Mouse (Mus musculus): Measurements from ENCODE around the gene Ascl2. TPM values are rescaled to one million over a fixed set of nuclear protein-coding genes. Genes with fewer than 3 reads are reported as not detected.

Gene Ascl2
- total RNA-seq, 1 experiment from 2014 or later = 0.23 TPM

DNA sequence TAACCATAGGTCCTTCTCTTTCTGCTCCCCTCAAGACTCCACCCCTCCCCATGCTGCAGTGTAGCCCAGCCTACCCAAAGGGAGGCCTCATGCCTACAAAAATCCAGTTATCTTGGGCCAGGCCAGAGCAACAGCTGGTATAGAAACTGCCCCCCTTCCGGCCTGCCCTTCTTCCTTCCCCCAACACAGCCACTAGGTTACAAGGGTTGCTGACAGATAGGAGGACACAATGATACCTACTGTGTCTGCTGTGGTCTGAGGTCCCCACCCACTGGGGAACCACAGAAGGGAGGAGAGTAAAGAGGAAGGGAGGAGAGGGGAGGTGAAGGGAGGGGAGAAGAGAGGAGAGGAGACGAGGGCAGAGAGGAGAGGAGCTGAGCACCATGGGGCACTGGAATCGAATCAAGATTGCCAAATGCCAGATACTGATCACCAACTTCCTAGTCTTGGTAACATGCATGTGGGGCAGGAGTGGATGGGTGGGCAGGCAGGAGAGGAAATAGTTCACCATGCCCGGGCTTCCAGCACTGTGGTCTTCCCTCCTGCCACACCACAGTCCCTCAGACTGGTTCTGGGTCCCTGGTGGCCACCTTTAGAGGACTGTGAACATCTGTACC, 35.8 kb upstream of the Ascl2 start, which contains the start of gene Tspan32:
Gene Tspan32, plus strand, starts transcription at position 320 of the 617 bp plus-strand sequence.
- peak; percentile 51 for ATAC-seq (ENCODE audit: extremely low read depth, insufficient number of reproducible peaks, low FRiP score, poor library complexity, severe bottlenecking)

DNA sequence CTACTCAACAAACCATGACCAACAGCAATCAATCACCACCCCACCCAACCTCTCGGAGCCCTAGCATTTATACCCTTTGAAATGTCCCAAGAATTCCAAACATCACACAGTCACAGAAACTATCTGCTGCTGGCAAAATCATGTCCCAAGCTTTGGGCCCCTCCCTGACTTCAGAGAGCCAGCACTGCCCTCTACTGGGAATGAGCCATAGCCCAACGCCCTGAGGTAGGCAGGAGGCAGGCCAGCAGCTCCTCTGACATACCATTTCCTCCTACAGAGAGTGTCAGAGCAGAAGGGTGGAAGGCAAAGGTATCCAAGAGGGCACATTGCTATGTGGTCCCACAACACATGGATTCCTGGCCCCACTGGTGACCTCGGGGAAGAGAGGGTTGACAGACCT, 33.6 kb upstream of the Ascl2 start:
- ATAC-seq (ENCODE audit: extremely low read depth, insufficient number of reproducible peaks, low FRiP score, poor library complexity, severe bottlenecking) = no peak

DNA sequence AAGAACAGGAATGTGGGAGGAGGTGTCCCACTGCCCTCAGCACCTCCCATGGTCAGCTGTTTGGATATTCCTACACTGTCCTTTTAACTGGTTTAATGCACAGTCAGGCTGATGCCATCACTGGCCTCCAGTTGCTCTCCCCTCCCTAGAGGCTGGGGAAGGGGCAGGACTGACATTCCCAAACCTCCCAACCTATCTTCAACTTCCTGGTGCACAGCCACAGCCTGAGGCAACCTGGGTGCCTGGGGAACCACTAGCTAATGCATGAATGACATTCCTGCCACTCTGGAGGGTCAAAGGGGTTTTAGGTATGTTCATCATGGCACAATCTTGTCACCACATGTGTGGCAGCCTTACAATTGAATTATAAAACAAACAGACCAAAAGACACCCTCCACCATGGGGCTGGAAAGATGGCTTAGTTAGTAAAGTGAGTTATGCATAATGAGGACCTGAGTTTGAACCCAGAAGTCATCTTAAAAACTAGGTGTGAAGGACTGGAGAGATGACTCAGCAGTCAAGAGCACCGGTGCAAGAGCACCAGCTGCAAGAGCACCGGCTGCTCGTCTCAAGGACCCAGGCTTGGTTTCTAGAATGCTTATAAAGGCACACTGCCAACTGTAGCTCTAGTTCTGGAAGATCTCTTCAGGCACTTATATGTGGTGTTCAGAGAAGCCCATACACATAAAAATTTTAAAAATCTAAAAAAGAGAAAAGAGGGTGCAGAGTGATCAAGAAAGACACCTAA, 28.5 kb upstream of the Ascl2 start:
- no peak for ATAC-seq (ENCODE audit: extremely low read depth, insufficient number of reproducible peaks, low FRiP score, poor library complexity, severe bottlenecking)

DNA sequence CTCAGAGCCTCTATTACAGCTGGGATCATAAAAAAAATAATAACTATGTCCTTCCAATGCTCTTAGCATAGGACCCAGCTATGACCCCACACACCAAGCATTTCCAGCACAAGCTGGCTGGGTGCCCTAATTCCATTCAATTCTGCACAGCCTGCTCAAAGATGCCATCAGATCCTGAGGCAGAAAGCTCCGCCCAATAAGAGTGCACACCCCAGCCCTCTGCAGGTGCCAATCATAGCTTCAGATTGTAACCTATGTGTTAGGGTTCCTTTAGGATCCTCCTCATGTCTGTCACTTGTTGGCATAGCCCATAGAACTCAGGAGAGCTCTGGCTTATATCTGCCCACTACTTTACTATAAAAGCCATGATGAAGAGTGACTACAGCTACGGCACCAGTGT, 27.9 kb upstream of the Ascl2 start:
- ATAC-seq (ENCODE audit: extremely low read depth, insufficient number of reproducible peaks, low FRiP score, poor library complexity, severe bottlenecking) = no peak

DNA sequence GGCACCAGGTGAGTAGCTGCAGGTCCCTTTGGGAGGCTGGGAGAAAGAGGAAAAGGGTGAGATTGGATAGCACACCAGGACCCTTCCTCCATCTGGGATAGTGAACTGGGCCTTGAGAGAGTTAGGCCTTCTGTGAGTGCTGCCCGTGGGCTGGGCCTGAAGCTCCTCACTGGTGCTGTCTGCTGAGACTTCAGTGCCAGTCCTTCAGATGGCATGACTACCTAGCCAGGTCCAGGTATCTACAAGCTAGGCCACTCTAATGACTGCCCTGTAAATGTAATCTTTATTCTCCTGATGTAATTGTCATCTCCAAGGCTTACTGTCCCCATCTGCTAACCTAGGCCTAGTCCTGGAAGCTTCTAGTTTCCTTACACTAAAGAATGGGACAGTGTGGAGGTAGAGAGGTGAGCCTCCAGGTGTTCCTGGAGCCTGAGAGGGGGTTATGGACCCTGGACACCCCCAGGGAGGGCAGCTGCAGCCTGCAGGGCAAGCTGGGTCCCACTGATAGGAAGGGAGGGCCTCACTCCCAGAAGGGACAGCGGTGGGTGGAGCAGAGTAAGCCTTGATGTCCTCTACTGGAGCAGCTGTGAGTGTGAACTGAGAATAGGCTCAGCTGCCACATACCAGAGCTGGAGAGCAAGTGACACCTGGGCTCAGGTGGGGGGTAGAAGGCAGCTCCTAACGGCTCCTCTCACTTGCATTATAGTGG, 26.7 kb upstream of the Ascl2 start:
- no peak for ATAC-seq (ENCODE audit: extremely low read depth, insufficient number of reproducible peaks, low FRiP score, poor library complexity, severe bottlenecking)

DNA sequence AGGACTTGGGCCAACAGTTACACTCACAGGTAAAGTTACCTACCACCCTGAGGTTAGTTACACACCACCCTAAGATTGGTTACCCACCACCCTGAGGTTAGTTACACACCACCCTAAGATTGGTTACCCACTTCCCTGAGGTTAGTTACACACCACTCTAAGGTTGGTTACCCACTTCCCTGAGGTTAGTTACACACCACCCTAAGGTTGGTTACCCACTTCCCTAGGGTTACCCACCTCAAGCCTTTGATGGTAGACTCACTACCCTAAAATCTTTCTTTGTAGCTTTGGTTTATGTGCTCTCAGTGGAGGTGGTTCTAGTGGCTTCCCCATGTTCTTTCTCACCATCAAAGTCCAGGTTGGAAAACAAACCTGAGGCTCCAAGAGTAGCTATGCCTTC, 25.9 kb upstream of the Ascl2 start:
- ATAC-seq (ENCODE audit: extremely low read depth, insufficient number of reproducible peaks, low FRiP score, poor library complexity, severe bottlenecking) = no peak

DNA sequence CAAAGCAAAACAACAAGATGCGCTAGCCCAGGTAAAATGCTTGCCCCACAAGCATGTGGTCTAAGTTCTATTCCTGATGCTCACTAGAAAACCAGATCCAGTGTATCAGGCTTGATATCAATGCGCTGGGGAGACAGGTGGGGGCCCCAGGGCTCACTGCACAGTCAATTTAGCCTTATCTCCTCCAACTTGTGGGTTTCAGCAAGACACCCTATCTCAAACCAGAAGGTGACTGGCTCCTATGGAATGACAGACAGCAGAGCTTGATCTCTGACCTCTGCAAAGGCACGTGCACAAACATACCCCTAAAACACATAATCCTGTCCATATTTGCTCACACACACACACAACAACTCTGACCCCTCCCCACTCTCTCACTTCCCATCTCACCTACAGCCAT, 18.7 kb upstream of the Ascl2 start:
- no peak for ATAC-seq (ENCODE audit: extremely low read depth, insufficient number of reproducible peaks, low FRiP score, poor library complexity, severe bottlenecking)

DNA sequence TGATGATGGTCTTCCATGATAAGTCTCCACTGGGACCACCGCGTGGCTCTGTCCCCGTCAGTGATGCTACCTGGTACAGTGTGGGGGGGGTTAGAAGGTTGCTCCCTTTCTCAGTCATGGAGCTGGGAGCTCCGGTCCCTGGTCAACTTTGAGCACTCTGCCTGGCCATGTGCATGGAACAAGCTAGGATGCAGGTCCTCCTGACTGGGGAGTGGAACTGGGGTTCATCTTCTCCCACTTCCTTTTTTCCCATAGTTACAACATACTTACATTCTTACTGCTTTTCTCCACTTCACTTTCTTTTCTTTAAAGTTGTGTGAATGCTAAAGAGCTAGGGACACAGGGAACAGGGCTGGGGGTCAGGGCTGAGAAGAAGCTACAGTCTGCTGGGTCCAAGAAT, 16.1 kb upstream of the Ascl2 start:
- ATAC-seq (ENCODE audit: extremely low read depth, insufficient number of reproducible peaks, low FRiP score, poor library complexity, severe bottlenecking) = no peak

DNA sequence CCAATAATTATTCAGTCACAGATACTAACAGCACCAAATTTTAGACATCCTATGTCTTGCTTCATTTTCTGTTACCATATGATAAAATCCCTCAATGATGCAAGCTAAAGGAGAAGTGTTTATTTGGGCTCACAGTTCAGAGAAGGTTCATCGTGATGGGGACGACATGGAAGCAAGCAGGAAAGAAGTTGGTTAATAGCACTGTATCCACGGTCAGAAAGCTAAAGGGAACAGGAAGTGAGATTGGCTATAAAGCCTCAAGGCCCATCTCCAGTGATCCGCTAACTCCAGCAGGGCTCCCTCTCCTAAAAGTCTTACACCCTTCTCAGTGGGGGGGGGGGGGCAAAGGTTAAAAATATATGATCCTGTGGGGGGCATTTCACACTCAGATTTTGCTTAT, 12.8 kb upstream of the Ascl2 start:
- no peak for ATAC-seq (ENCODE audit: extremely low read depth, insufficient number of reproducible peaks, low FRiP score, poor library complexity, severe bottlenecking)

DNA sequence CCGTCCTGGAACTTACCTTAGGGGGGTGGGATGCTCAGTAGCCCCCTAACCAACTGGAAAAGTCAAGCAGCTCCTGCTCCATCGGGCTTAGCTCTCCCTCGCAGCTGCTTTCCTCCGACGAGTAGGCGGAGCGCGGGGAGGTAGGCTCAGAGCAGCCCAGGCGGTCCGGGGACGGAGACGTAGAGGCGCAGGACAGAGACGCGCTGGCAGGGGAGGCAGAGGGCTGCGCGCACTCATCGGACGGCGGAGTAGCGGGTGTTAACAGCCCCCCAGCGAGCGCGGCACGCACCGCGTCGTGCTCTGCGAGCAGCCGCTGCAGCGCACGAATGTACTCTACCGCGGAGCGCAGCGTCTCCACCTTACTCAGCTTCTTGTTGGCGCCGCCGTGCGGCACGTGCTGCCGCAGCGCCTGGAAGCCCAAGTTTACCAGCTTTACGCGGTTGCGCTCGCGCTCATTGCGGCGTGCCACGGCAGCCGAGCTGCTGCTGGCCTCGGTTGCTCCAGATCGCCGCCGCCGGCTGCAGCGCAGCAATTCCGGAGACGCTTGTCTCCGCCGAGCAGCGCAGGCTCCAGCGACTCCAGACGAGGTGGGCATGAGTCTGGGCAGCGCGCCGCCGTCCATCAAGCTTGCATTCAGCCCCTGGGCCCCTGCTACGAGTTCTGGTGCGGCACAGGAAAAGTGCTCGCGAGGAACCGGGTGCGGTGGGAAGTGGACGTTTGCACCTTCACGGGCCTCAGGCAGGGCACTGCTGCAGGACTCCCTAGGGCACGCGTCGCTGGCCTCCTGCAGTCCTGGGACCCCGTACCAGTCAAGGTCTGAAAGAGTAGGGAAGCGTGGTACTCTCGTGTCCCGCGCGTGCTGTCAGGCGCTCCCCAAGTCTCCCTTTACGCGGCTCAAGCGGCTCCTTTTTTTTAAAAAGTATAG, 918 bp downstream of the Ascl2 start:
- peak; percentile 23; the same call in 1 of the 2 replicates for ATAC-seq (ENCODE audit: extremely low read depth, insufficient number of reproducible peaks, low FRiP score, poor library complexity, severe bottlenecking)

DNA sequence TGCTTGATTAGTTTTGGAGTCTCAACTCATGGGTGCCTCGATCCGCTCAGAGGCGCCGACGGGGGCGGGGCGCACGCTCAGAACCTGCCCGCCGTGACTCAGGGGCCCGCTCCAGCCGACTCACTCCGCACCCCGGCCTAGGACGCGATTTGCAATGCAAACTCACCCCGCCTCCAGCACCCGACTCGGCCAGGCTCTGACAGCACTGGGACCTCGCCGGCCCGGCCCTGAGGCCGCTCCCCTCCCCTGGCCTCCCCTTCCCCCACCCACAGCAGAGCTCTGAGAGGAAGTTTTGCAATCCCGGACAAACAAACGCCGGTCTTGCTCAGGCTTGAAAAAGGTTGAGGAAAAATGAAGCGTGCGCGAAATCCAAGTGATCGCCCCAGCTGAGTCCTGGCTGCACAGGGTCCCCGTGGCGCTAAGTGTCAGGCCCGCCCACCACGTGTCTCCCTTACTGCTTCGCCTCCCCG, 1.6 kb downstream of the Ascl2 start:
- ATAC-seq (ENCODE audit: extremely low read depth, insufficient number of reproducible peaks, low FRiP score, poor library complexity, severe bottlenecking) = peak; percentile 53

DNA sequence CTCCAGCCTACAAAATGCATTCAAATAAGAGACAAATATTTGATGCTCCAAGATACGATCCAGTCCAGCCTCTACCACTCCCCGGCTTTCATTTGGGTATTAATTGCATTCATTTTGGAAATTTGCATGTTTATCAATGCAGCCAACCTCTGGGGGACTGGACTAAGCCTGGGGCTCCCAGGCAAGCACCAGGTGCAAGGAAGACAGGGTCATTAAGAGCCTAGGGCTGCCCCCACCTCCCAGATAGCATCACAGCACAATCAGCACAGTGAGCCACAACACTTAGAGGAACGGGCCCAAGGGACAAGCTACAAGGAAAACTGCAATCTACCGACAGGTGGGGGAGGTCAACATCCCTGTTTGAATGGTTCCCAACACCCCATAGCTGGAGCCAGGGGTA, 9.3 kb downstream of the Ascl2 start:
- ATAC-seq (ENCODE audit: extremely low read depth, insufficient number of reproducible peaks, low FRiP score, poor library complexity, severe bottlenecking) = no peak

DNA sequence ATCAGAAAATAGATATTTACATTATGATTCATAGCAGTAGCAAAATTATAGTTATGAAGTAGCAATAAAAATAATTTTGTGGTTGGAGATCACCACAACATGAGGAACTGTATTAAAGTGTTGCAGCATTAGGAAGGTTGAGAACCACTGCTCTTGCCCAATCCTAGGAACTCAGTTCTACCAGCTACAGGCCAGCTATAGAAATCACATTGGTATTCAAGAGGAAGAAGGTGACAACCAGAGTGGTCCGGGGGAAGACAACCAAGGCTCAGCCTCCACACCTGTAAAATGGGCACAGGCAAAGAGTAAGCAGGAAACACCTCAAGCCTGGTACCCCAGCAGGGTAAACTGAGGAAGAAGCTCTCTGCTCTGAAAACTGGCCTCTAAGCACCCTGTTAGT, 10.2 kb downstream of the Ascl2 start:
- no peak for ATAC-seq (ENCODE audit: extremely low read depth, insufficient number of reproducible peaks, low FRiP score, poor library complexity, severe bottlenecking)

DNA sequence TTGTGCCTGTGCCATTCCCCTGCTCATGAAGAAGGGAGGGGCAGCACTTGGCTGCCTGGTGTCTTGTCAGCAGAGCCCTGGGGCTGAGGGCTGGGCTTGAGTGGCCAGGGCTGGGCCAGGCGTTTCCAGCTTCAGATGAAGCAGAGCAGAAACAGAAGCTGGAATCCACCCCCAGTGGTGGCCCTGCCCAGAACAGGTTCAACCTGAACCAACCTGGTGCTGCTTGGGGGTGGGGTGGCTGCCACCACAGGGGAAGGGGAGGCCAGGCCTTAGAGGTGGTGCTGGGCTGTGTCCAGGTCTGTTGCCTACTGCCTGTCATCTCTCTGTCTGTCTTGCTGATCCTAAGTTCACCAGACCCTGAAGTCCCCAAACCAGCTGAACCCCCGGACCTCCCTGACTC, 13.0 kb downstream of the Ascl2 start:
- no peak for ATAC-seq (ENCODE audit: extremely low read depth, insufficient number of reproducible peaks, low FRiP score, poor library complexity, severe bottlenecking)

DNA sequence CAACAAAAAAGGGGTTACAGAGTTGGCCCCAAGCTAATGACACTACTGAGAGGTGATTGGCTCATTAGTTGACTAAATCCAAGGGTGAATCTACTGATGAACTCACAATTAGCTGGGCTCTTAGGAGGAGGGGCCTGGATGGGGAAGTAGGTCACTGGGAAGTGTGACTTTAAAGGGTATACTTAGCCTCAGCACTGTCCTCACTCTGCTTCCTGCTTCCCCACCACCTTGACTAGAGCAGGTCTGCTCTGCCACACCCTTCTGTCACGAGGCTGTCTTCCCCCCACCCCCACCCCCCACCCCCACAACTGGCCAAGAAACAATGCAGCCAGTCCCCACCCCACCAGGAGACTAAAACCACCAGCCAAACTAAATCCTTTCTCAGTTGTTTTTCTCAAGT, 19.5 kb downstream of the Ascl2 start:
- ATAC-seq (ENCODE audit: extremely low read depth, insufficient number of reproducible peaks, low FRiP score, poor library complexity, severe bottlenecking) = 0 out of 2 replicates have a peak, but pooled peaks have one; percentile 26

DNA sequence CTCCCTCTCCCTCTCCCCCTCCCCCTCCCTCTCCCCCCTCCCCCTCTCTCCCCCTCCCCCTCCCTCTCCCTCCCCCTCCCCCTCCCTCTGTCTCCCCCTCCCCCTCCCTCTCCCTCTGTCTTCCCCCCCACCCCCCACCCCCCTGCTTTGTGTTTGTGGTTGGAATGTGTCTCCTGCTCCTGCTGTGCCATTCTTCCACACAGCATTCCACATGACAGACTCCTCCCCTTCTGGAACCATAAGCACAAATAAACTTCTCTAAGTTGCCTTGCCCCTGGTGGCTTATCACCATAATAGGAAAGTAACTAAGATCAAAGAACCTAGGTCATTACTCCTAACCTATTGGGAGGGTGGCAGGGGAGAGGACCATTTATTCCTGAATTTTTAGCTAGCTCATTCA, 31.4 kb downstream of the Ascl2 start:
- ATAC-seq (ENCODE audit: extremely low read depth, insufficient number of reproducible peaks, low FRiP score, poor library complexity, severe bottlenecking) = no peak

DNA sequence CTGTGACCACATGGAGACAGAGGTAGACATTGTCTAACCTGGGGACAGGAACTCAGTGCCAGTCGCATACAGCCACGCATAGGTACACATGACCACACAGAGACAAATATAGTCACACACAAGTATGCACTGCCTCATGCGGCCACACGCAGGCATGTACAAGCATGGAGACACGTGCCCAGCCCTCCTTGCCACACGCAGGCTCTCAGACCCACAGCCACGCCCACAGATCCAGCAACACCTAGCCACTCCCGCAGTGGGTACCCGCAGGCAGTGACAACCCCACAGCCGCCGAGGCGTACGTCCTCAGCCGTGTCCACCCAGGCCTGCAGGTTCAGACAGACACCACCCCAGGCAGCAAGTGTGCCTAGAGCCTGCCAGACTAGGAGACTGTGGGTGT, 33.4 kb downstream of the Ascl2 start:
- no peak for ATAC-seq (ENCODE audit: extremely low read depth, insufficient number of reproducible peaks, low FRiP score, poor library complexity, severe bottlenecking)

DNA sequence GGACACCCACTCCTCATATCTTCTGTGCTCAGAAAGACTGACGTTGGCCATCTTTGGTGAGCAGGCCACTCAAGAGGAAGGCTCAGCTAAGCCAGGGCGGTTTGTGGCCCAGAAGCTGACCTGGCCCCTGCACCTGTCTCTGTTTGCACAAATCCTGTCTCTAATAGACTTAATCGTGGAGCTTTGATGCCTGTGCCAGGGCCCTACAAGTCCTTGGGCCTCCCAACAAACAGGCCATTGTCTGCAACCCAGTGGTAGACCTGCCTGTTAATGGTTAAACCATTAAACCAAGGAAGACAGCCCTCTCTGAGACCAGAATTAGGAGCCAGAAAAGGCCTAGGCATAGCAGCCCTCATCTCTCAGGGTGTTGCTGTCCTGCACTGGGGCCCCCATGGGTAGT, 36.6 kb downstream of the Ascl2 start:
- no peak for ATAC-seq (ENCODE audit: extremely low read depth, insufficient number of reproducible peaks, low FRiP score, poor library complexity, severe bottlenecking)

DNA sequence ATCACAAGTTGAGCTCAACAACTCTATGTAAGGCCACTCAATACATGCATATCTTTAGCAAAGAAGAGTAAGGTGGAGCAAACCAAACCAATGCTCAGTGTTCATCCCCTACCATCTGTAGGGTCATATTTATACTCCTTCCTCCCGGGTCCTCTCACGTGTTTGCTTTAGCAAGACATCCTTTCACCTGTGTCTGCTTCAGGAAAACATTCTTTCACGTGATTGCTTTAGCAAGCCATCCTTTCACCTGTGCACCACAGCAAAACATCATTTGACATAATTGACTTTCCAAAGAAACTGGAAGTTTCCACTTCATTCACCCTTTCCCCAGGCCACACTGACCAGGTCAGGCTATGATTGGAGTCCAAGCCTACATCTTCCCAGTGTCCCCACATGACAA, 38.0 kb downstream of the Ascl2 start, which contains the start of gene Th:
Gene Th, minus strand, starts transcription at position 101 of the 400 bp plus-strand sequence.
- ATAC-seq (ENCODE audit: extremely low read depth, insufficient number of reproducible peaks, low FRiP score, poor library complexity, severe bottlenecking) = no peak
